Mouse (Mus musculus) lung, postnatal 25 days (tissue): ENCODE results near the gene Yif1b.
"Not testable (repeated sequence)": the region's sequence is repeated elsewhere in the genome, so short reads cannot be mapped to it uniquely, and the experiment has no call there.

Experiments
- DNase-seq: peaks from one replicate; pipeline ENCODE4 v3.0.0; 2022; ENCODE audit warnings: low spot score

The Yif1b gene

GRCm38 (mm10) chr7:29238019-29238967 is at the start of gene Yif1b:
Gene Yif1b (plus strand): TSS chr7:29238329.
- peak; percentile 99 for DNase-seq

GRCm38 (mm10) chr7:29194230-29194629 is 43.9 kb upstream of the Yif1b start:
- not testable (repeated sequence) for DNase-seq

GRCm38 (mm10) chr7:29202577-29202976 is 35.6 kb upstream of the Yif1b start:
- no peak for DNase-seq

GRCm38 (mm10) chr7:29211013-29211412 is 27.1 kb upstream of the Yif1b start:
- not testable (repeated sequence) for DNase-seq

- DNase-seq: peak; percentile 94
Observed at GRCm38 (mm10) chr7:29211415-29212198, 26.5 kb upstream of the Yif1b start.

GRCm38 (mm10) chr7:29212199-29212765 is 25.8 kb upstream of the Yif1b start:
- peak; percentile 7 for DNase-seq

GRCm38 (mm10) chr7:29212775-29213560 is 25.2 kb upstream of the Yif1b start:
- not testable (repeated sequence) for DNase-seq

- DNase-seq: no peak
Observed at GRCm38 (mm10) chr7:29213675-29214082, 24.4 kb upstream of the Yif1b start, which contains the start of gene Catsperg1. Gene Catsperg1 (minus strand): TSS chr7:29214035.

GRCm38 (mm10) chr7:29214236-29214635 is 23.9 kb upstream of the Yif1b start:
- DNase-seq: peak; percentile 21

- DNase-seq: no peak
Observed at GRCm38 (mm10) chr7:29214846-29215245, 23.3 kb upstream of the Yif1b start.

- no peak for DNase-seq
Observed at GRCm38 (mm10) chr7:29224756-29225394, 13.3 kb upstream of the Yif1b start.

- no peak for DNase-seq
Observed at GRCm38 (mm10) chr7:29225520-29225919, 12.6 kb upstream of the Yif1b start.

GRCm38 (mm10) chr7:29228202-29228601 is 9.9 kb upstream of the Yif1b start:
- no peak for DNase-seq

GRCm38 (mm10) chr7:29230560-29230959 is 7.6 kb upstream of the Yif1b start:
- DNase-seq: no peak

- no peak for DNase-seq
Observed at GRCm38 (mm10) chr7:29231517-29231916, 6.6 kb upstream of the Yif1b start.

GRCm38 (mm10) chr7:29232247-29233013 is 5.7 kb upstream of the Yif1b start, which contains the start of gene Kcnk6:
Gene Kcnk6 (minus strand): TSS chr7:29232515.
- peak; percentile 71 for DNase-seq

GRCm38 (mm10) chr7:29233745-29234144 is 4.4 kb upstream of the Yif1b start:
- peak; percentile 74 for DNase-seq

GRCm38 (mm10) chr7:29234661-29235060 is 3.5 kb upstream of the Yif1b start:
- DNase-seq: no peak

GRCm38 (mm10) chr7:29236593-29236992 is 1.5 kb upstream of the Yif1b start:
- no peak for DNase-seq

- not testable (repeated sequence) for DNase-seq
Observed at GRCm38 (mm10) chr7:29237596-29237995, 533 bp upstream of the Yif1b start.
